Mouse (Mus musculus): ENCODE results near the gene Nutf2. TPM values are rescaled to one million over a fixed set of nuclear protein-coding genes. Genes with fewer than 3 reads are reported as not detected.

Nutf2 gene
- polyA plus RNA-seq, 1 experiment: 23.5 TPM

DNA sequence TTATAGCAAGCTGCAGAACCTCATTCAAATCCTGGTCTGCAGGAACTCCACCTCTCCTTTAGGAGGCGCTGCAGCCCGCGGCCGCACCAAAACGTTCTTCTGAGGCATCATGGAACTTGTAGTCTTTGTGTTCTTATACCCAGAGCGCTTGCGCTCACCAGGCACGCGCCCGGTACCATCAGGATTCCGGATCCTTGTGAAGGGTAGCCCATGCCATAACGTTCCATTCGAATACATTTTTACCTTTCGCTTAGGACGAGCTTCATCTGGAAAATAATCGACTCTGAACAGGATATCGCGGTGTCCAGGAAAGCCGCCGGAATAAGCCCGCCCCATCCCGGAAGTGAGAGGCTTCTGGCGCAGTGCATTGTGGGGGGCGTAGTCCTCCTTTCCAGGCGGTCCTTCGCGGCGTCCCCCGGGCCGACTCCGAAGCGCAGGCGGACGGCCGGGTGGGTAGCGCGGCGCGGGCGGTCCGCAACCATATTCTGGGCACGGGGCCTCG is 5.6 kb upstream of the Nutf2 start, which contains the start of gene Thap11:
TSS of gene Thap11 (plus strand) at position 418 of the 502 bp plus-strand sequence.
- DNase-seq (ENCODE audit: low read depth): no peak

DNA sequence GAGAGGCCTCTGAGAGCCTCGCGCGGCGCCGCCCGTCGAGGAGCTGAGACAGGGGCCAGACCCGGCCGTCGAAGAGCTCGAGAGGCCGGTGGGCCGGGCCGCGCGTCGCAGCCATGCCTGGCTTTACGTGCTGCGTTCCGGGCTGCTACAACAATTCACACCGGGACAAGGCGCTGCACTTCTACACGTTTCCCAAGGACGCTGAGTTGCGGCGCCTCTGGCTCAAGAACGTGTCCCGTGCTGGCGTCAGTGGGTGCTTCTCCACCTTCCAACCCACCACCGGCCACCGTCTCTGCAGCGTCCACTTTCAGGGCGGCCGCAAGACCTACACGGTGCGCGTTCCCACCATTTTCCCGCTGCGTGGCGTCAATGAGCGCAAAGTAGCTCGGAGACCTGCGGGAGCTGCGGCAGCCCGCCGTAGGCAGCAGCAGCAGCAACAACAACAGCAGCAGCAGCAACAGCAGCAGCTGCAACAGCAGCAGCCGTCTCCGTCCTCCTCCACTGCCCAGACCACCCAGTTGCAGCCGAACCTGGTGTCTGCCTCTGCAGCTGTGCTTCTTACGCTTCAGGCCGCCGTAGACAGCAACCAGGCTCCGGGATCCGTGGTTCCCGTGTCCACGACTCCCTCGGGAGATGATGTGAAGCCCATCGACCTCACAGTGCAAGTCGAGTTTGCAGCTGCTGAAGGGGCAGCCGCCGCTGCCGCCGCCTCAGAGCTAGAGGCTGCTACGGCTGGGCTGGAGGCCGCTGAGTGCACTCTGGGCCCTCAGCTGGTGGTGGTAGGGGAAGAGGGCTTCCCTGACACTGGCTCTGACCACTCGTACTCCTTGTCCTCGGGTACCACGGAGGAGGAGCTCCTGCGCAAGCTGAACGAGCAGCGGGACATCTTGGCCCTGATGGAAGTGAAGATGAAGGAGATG is 4.9 kb upstream of the Nutf2 start:
- no peak for DNase-seq (ENCODE audit: low read depth)

GRCm38 (mm10) chr8:105856168-105856835 is 4.1 kb upstream of the Nutf2 start:
- DNase-seq (ENCODE audit: low read depth): no peak

- DNase-seq (ENCODE audit: low read depth): no peak
Measured at GRCm38 (mm10) chr8:105858495-105858894, 1.9 kb upstream of the Nutf2 start.

DNA sequence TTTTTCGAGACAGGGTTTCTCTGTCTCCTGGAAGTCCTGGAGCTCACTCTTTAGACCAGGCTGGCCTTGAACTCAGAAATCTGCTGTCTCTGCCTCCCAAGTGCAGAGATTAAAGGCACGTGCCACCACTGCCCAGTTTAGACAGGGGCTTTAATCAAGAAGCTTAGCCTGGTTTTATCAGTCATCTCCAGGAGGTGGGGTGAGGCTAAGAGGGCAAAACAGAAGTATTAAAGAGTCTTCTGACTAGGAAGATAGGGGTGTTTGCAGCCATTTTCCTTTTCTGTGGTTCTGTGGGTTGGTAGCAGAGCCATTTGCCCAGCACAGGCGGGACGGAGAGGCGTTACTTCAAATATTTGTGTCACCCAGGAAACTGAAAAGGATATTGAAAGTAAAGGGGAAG is 1.1 kb upstream of the Nutf2 start:
- DNase-seq (ENCODE audit: low read depth): no peak

DNA sequence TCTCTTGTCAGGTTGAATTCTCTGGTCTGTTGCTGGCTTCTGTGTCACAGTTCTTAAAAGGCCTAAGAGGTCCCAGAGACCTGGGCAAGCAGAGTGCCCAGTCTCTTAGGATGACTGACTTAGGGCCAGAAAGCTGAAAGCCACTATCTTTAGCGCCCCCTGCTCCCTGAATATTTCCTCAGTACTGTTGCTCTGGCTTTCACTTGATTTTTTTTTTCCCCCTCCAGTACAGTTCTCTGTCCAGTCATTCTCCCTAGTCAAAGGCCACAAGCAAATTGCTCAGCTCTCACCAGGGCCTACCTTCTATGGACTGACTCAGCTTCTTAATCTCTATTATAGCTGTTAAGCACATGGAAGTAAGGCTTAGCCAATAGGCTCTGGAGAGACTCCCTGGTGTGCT is 1.6 kb downstream of the Nutf2 start:
- no peak for DNase-seq (ENCODE audit: low read depth)

- DNase-seq (ENCODE audit: low read depth): no peak
Measured at GRCm38 (mm10) chr8:105866364-105867029, 6.1 kb downstream of the Nutf2 start.

DNA sequence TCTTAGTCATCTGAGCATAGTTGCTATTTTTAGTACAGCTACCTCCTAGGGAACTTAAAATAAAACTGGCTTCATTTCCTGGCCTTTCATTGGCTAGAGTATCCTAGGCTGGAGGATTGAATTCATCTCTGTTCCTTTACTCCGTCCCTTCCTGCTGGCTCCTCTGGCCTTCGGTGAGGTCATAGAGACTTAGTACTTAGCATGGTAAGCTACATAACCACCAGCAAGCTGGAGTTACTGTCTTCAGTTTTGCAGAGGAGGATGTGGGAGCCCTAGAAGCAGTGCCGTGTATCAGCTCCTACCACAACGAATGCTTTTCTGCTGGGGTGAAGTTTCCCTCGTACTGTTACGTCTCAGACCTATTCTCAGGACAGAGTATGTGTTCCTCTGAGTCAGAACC is 13.9 kb downstream of the Nutf2 start:
- no peak for DNase-seq (ENCODE audit: low read depth)

DNA sequence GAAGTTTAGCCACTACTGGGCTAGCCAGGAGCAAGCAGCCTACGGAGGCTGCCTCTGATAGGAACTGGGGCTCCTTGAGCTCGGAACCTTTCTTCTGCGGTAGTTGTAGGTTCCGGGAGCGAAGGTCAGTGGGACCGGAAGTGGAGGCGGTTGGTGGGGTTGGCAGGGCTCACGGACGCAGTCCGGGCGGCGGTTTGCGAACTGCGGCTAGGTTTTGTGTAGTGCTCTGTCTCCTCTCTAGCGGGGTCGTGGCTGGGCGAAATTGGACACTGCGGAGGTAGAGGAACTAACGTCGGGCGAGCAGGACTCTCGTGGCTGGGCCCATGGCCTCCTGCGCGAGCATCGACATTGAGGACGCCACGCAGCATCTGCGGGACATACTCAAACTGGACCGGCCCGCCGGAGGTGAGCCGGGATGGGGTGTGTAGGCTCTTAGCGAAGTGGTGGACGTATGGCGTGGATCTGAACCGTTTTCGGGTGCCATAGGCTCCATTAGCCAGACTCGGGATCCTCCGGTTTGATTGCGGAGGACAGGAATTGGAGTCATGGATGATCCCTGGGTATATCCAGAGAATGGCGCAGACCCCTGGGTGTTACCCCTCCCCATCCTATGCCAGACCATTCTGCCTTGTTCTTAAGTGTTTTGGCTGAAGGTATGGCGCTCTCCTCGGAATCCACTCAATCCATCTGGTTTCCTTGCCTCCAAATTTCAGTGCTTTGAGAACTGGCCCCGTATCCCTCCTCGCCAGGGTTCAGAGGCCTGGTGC is 20.6 kb downstream of the Nutf2 start, which contains the start of gene Edc4:
TSS of gene Edc4 (plus strand) at position 128 of the 767 bp plus-strand sequence.
- no peak for DNase-seq (ENCODE audit: low read depth)

DNA sequence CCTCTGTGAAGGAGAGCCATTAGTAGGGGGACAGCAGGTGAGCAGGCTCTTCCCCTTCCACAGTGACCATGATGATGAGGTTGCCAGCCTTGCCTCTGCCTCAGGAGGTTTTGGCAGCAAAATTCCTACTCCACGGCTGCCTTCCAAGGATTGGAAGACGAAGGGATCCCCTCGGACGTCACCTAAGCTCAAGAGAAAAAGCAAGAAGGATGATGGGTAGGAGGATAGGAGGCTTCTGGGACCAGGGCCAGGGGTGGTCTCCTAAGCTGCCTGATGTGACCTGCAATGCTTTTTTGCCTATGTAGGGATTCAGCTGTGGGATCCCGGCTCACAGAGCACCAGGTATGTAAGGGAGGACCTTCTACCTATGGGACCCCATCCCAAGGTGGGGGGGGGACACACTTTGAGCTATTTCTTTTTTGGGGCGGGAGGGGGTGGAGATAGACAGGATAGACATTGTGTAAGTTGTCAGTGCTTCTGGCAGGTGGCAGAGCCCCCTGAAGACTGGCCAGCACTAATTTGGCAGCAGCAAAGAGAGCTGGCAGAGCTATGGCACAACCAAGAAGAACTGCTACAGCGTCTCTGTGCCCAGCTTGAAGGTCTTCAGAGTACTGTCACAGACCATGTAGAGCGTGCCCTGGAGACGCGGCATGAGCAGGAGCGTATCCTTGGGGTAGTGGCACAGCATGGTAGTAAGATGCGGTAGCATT is 29.5 kb downstream of the Nutf2 start:
- DNase-seq (ENCODE audit: low read depth): no peak

- DNase-seq (ENCODE audit: low read depth): no peak
Measured at GRCm38 (mm10) chr8:105890870-105891269, 30.5 kb downstream of the Nutf2 start.

DNA sequence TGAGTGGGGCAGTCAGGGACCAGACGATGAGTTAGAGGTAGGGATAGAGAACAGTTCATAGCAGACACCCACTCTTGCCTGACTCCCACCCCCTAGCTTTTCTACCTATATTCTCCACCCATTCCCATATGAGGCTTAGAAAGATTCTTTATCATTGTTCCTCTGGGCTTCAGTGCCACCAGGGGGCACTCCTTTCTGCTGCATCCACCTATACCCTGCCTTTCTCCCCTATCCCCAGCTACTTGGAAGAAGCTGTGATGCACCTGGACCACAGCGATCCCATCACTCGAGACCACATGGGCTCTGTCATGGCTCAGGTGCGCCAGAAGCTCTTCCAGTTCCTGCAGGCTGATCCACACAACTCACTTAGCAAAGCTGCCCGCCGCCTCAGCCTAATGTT is 32.1 kb downstream of the Nutf2 start:
- DNase-seq (ENCODE audit: low read depth): no peak

DNA sequence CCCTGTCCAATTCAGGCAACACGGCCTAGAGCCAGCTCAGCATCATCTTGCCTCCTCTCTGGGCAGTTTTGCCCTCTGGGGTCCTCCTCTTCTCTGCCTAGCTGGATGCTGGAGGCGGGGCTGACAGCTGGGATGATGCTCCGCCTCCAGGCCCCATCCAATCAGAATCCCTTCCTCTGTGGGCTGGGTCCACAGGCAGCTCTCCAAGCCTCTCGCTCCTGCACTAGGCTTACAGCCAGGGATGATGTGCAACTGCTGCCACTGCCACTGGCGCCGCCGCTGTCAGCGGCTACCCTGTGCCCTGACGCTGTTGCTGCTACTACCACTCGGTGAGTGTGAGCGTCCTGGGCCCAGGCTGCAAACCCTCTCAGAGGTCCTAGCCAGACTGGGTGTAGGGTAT is 33.0 kb downstream of the Nutf2 start, which contains the start of gene Nrn1l:
TSS of gene Nrn1l (plus strand) at position 229 of the 400 bp plus-strand sequence.
- no peak for DNase-seq (ENCODE audit: low read depth)

GRCm38 (mm10) chr8:105897801-105898480 is 37.6 kb downstream of the Nutf2 start:
- DNase-seq (ENCODE audit: low read depth): no peak

DNA sequence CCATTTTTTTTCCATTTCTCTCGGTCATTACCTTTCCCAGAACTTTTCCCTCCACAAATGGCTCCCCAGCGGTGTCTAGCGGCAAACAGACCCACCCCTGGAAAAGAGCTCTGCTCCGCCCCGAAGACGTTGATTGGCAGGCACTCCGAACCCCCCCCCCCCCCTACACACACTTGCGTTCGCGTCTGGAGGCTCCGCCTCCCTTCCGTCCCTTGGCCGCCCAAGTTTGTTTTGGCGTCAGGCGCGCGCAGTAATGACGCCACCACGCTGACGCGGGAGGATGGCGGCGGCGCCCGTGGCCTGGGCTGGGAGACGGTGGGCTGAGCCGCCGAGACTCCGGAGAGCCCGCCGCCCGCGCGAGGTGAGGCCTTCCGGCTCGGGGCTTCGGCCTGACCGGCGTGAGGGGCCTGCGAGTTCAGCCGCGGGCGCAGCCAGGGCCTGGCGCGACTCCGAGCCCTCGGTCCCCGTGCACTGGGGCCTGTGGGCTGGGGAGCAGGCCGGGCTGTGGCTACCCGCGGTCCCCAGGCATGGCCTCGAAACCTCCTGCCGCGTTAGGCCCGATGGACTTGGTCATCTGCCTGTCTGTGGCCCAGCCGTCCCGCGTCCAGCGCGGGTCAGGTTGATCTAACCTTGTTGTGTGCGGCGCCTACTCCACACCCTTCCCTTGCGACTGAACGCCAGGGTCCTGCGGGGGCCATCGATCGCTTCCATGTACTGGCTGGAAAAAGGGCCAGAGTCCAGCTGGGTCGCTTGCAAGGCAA is 40.0 kb downstream of the Nutf2 start, which contains the start of gene Pskh1:
TSS of gene Pskh1 (plus strand) at position 262 of the 761 bp plus-strand sequence.
- no peak for DNase-seq (ENCODE audit: low read depth)

DNA sequence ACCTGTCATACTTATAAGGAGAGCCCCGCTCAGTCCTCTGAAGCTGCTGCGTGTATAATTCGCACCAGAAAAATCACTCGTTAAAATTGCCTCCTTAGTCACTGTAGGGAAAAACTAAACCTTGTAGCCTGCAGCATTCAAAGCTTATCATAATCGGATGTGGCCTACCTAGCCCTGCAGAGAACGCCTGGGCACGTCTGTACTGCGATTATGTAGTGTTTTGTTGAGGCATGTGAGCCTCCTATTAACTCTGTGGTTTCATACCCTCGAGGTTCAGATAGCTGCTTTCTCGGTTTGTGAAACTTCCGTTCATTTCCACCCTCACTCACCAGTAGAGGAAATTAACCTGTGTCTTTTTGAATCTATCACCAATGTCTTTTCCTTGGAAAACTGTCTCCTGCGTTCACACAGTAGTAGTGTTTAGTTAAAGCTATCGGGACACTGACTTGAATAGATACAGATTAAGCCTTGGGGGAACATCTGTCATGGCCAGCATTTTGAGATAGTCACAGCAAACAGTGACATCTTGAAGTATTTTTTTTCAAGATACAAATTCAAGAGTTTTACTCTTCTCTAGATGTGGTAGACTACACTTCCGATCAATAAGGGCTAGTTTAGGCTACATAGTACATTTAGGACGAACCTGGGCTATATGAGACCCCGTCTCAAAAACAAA is 40.7 kb downstream of the Nutf2 start:
- DNase-seq (ENCODE audit: low read depth): no peak

DNA sequence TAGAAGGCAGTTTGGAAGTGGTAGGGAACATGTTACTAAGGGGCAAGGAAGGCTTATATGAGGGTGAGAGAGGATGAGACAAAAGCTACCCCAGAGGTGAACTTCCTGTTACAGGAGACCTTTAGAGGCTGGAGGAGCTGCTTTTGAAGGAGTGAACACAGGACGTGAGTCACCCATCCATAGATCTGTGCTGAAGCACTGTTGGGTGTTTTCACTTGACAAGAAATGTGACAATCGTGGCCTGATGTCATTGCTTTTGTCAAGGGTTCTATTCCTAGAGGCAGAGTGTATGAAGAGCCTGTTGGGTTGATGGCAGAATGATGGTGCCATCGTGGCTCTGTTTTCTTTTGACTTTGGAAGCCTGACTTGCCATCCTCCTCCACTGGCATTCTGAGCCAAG is 59.0 kb downstream of the Nutf2 start:
- DNase-seq (ENCODE audit: low read depth): no peak

DNA sequence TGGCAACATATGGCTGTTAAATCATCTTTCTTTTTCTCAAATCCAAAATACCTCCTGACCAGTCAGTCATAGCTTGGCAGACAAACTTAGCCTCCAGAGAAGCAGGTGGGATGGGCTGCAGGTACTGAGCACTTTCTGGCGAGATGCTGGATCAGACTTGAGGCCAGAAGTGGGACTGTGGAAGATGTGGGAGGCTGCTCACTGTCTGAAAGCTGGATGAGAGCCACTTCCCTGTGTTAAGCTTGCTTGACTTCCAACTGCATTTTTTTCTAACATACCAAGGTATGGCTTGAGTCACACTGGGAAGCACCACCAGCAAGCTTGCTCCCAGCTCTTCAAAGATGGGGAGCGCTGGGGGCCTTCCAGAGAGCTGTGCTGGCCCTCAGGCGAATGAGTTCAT is 64.7 kb downstream of the Nutf2 start:
- DNase-seq (ENCODE audit: low read depth): no peak

Data from gonadal fat pad, adult 2 months (tissue).